Mouse (Mus musculus) retina, postnatal 7 days (tissue): ENCODE measurements around the gene 4932415D10Rik.

Experiments
- DNase-seq: peaks from one replicate; pipeline ENCODE4 v3.0.0-alpha.2; 2012; ENCODE audit warnings: low read depth, low spot score

The 4932415D10Rik gene

DNA sequence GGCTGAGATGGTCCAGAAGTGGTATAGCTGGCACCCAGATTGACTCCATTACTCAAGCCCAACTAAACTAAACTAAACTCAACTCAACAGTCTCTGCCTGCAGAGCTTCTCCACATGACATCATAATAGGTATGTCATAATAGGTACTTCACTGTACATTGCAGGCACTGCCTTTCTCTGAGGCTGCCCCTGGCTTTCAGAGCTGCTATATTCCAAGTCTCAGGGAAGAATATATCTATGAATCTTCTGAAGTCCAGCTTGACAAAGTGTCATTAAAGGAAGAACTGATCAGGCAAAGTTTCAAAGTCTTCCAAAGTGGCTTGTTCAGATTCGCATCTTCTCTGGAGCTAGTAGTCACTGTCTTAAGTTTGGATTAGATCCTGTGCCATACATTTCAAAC, at the start of gene 4932415D10Rik:
Gene 4932415D10Rik, minus strand, starts transcription at position 101 of the 400 bp plus-strand sequence.
- DNase-seq, result no peak

GRCm38 (mm10) chr10:82361911-82362310, 45.5 kb upstream of the 4932415D10Rik start:
- DNase-seq, result no peak

DNA sequence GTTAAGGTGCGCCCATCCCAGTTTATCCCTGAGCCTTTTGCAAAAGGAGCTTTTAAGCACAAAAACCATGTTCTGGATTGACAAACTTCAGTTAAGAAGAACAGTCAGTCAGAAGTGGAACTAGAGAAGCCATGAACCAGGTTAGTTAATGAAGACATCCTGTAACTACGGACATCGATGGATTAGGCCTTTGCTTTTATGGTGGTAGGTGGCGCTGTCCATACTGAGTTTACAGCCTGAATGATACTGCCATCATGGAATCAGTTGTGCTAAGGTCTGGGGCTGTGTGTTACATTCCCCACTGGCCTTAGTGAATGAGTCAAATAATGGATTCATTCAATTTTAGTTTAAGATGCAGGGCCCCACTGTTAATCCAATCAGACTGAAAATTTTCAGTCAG, 39.0 kb upstream of the 4932415D10Rik start:
- no peak for DNase-seq

GRCm38 (mm10) chr10:82354083-82355010, 38.0 kb upstream of the 4932415D10Rik start, which contains the start of gene Gm4924:
Gm4924 (plus strand) TSS chr10:82354255.
- peak; percentile 82 for DNase-seq

- no peak for DNase-seq
These were observed 13.4 kb upstream of the 4932415D10Rik start for GRCm38 (mm10) chr10:82329826-82330225.

- DNase-seq, result no peak
These were observed 3.8 kb upstream of the 4932415D10Rik start for GRCm38 (mm10) chr10:82320134-82320533.

- DNase-seq, result no peak
These were observed 19.9 kb downstream of the 4932415D10Rik start for GRCm38 (mm10) chr10:82296440-82296839.

GRCm38 (mm10) chr10:82257331-82257730, 59.1 kb downstream of the 4932415D10Rik start:
- no peak for DNase-seq

DNA sequence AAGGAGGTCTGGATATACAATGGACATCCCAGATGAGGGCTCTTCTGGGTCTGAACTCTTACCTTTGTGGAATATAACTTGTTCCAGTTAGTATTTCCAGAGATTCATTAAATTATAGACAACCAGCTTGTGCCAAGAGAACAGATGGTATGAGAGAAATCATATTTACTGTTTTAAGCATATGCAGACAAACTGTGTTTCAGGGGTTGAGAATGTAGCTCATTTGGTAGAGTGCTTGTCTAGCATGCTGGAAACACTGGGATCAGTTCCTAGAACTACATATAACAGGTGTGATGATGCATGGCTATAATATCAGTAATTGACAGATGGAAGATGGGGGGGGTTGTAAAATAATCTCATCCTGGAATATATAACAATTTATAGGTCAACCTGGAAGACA, 71.4 kb downstream of the 4932415D10Rik start:
- DNase-seq, result no peak

- DNase-seq, result no peak
These were observed 75.0 kb downstream of the 4932415D10Rik start for GRCm38 (mm10) chr10:82241401-82241788.

GRCm38 (mm10) chr10:82240742-82241400, 75.5 kb downstream of the 4932415D10Rik start, which contains the start of gene Zfp938:
Zfp938 (minus strand) TSS chr10:82241280.
- peak; percentile 84 for DNase-seq
